Mouse (Mus musculus): ENCODE data around the gene Cntfr.

- TF ChIP-seq CTCF (IDR thresholded peaks at IDR 0.05; ENCODE audit: borderline replicate concordance, insufficient read depth, low read depth, low read length) (peak; percentile 55), POLR2A (IDR thresholded peaks at IDR 0.05; ENCODE audit: borderline replicate concordance, insufficient read depth, low read length) (no peak)
These were observed 87.0 kb downstream of the Cntfr start for GRCm38 (mm10) chr4:41609681-41610593.
